Mouse (Mus musculus) spleen, postnatal 14 days (tissue): ENCODE results near the gene Dtnb.
"Not testable (repeated sequence)": the region's sequence is repeated elsewhere in the genome, so short reads cannot be mapped to it uniquely, and the experiment has no call there.

Experiments
- DNase-seq, 2 experiments: peaks; one replicate each; pipeline ENCODE4 v3.0.0; 2021 to 2022; ENCODE audit warnings: low spot score in 2 of 2

The Dtnb gene

DNA sequence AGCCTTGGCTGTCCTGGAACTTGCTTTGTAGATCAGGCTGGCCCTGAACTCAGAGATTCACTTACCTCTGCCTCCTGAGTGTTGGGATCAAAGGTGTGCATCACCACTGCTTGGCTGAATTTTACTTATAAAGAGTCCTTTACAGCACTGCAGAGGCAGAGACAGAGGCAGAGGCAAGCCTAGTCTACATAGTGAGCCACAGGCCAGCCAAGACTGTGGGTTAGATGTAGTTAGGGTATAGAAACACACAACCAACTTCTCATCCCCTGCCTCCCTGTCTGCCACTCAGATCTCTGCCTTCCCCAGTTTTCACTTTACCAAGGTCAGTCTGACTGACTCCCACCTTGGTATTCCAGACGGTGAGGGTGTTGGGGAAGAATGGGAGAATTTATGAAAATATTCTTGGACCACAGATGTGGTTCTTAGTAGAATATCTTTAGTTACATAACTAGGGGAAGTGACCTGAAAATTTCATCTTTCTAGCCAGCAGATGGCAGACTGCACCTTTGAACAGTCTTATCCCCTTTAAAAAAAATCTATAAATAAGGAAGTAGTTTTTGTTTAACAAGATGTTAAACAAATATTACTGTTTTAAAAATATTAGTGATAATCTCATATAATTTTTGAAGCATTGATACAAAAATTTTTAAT lies 88.9 kb downstream of the Dtnb start:
- DNase-seq = no peak

- DNase-seq = no peak
Observed at GRCm38 (mm10) chr12:3662660-3663059, 90.5 kb downstream of the Dtnb start.

GRCm38 (mm10) chr12:3663386-3663785 lies 91.2 kb downstream of the Dtnb start:
- DNase-seq = no peak

GRCm38 (mm10) chr12:3669971-3670381 lies 97.8 kb downstream of the Dtnb start:
- DNase-seq = no peak

GRCm38 (mm10) chr12:3671117-3671516 lies 98.9 kb downstream of the Dtnb start:
- no peak for DNase-seq

- no peak for DNase-seq
Observed at GRCm38 (mm10) chr12:3672786-3673185, 100.6 kb downstream of the Dtnb start.

- no peak for DNase-seq
Observed at GRCm38 (mm10) chr12:3673886-3674285, 101.7 kb downstream of the Dtnb start.

GRCm38 (mm10) chr12:3674913-3675312 lies 102.7 kb downstream of the Dtnb start:
- no peak for DNase-seq

DNA sequence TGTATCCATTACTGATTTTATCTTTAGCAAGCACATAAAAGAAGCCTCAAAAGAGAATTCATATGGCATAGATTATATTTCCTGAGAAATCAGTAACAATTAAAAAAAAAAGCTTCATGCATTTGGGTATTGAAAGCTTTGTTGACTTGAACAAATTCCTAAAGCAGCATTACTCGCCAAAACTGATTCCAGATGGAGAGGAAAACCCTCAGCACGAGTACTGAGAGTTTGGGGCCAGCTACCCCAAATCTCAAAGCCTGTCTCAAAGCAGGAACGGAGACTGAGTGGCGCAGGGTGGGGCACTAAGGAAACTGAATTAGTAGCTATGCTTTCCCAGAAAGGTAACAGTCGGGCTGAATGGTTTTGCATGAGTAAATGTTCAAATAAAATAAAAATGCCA lies 108.5 kb downstream of the Dtnb start:
- DNase-seq = no peak

DNA sequence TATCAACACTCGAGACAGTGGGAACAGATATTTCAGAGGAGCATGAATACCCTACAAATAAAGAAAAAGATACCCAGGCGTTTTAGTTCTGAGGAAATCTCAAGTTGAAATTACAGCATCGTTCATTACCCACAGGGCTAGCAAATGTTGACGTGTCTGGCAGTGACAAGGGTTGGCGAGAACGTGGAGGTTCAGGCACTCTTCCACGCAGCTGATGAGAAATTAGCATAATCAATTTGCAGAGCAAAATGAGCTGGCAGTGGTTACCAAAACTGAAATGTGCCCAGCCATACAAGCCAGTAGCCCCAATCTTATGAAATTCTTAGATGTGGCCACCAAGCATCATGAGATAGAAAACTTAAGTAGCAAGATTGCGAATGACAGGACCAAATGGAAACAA lies 110.9 kb downstream of the Dtnb start:
- DNase-seq = no peak

- no peak for DNase-seq
Observed at GRCm38 (mm10) chr12:3686419-3686940, 114.3 kb downstream of the Dtnb start.

- DNase-seq = not testable (repeated sequence)
Observed at GRCm38 (mm10) chr12:3690926-3691529, 118.8 kb downstream of the Dtnb start.

DNA sequence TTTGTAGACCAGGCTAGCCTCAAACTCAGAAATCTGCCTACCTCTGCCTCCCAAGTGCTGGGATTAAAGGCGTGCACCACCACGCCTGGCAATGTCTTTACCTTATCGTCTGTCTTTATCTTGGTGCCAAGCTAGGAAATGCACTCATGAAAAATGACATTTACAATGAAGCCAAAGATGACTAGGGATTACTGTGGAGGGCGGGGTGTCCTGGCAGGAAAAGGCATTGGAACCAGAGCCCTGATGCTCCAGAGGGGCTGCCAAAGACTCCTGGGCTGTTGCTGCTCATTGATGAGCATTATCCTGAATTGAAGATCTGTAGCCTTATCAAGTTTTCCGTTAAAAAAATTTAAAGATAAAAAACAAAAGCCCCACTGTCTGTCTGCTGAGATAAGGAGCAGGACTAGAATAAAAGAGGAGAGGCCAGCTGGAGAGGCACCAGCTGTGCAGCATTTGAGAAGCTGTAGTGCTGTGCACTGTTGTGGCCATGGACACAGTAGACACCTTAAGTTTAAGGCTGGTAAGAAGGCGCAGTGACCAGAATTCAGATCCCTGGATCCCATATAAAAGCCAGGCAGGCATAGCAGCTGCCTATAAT lies 120.7 kb downstream of the Dtnb start:
- no peak for DNase-seq

DNA sequence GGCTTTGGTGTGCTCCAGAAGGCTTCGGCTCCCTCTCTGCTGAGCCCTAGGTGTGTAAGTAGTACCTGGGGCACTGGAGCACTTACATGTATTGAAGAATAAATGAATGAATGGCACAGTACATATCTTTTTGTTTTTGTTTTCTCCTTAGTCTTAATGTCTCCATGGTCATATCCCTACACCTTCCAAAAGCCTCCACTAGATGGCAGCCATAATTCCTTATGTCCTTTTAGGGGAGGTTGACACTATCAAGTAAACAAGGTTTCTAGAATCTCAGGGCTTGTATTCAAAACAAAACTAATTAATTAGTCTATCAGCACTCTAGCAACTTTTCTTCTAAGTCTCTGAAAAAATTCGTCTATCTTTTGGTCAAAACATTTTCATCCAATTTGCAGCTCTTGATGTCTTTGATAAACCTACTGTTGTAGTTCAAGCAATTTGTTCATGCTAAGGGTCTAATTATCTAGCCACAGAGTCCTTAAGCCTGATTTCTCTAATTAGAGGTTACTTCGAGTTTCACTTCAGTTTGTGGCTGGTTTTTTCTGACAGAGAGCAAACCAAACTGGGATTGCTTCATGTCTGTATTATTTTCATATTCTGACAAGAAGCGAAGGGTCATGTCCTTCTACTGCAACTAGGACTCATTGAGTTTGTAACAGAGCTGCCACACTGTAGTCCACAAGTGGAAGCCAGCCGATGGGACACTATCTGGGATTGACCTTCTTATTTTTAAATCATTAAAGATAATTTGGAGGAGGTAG lies 123.7 kb downstream of the Dtnb start:
- peak in 1 of 2 experiments; percentile 12 for DNase-seq

DNA sequence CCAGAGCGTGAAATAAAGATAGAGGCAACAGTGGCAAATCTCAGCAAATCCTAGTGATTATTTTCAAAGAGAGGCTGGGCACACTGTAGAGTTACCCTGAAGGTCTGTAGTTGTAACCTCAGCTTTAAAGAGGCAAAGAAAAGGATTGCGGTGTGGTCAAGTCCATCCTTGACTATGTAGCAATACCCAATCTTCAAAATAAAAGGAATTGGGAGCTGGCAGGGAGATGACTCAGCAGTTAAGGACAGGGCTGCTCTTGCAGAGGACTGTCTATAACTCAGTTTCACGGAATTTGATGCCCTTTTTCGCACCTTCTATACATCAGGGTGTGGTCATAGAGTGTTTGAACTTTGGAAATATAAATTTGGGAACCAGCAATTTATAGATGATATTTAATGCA lies 128.3 kb downstream of the Dtnb start:
- DNase-seq = no peak

GRCm38 (mm10) chr12:3702903-3703302 lies 130.7 kb downstream of the Dtnb start:
- DNase-seq = no peak

GRCm38 (mm10) chr12:3719151-3719721 lies 147.1 kb downstream of the Dtnb start:
- no peak for DNase-seq

DNA sequence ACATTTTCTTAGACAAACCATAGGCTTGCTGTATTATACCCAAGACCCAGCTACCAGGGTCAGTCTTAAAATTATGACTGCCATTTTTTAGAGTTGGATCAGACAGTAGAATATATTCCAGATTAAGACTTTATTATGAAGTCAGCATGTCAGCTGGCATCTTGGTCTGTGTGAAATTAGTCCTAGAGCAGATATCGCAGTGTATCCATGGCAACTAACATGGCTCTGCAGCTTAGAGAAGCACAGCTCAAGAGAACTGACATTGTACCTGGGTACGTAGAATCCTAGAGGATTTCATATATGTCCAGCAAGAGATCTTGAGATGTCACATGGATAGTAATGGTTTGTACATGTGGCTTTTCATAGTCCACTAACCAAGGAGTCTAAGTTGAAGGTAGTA lies 148.3 kb downstream of the Dtnb start:
- DNase-seq = no peak

DNA sequence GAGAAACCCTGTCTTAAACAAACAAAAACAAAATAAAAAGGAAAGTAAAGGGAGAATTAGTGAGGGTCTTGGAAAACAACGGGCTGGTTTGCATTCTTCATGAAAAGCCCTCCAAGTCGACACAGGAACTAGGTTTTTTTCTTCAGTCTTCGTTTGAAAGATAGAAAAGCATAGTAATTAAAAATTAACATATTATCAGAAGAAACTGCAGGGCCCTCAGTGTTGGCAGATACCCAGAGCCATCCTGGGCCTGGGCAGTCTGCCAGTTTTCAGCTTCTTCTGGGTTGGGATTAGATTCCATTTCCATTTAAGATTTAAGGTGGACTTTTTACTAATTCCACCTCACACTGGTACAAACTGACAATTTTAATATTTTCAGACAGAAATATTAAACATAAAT lies 151.6 kb downstream of the Dtnb start:
- no peak for DNase-seq

DNA sequence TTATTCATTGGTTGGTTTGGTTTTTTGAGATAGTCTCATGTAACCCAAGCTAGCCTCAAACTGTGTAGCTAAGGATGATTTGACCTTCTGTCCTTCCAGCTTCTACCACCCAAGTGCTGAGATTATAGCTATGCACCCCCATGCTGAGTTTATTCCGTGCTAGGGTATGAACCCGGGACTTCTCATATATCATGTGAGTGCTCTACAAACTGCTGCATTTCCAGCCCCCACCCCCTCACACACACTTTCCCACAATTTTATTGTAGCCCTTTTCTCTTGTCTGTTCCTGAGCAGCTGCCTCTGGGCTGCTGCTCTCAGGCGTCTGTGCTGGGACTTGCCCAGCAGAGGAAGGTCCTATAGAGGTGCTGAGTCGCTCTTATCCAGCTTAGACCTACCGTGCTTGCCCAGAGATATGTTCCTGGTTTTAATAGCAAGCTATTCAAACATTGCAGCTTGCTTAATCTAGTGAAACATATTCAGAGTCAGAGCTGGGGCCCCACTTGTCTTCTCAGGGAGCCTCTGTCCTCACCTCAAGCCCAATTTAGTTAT lies 152.7 kb downstream of the Dtnb start:
- no peak for DNase-seq

DNA sequence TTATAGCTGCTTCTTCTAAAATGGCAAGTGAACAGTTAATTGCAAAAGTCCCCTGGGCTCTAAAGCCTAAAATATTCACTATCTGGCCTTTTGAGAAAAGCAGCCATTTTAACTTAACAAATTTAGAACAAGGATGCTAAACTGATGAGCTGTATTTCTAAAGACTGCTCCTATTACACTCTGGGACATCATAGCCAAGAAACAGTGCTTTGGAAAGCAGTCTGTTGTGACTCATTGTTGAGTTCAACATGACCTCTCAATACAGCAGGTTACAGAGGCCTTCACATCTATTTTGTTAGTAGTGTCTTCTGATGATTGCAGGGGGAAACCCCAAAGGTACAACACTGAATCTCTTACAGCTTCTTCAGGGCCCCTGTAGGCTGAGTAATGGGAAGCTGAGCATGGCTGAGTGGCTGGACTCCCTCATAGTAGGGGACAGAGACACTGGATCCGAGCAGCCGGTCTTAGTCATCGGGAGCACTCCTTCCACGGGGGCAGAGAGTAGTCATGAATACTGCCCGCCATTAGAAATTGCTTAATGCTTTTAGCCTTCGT lies 157.4 kb downstream of the Dtnb start:
- no peak for DNase-seq
